Mouse (Mus musculus) small intestine, adult 2 months (tissue): ENCODE measurements around the gene Selenof.

Experiments used
- CTCF ChIP-seq: fragments of 200-500 bp; IDR thresholded peaks from 2 replicates; pipeline ENCODE4 v1.5.1; 2012; ENCODE audit warnings: low read depth, mild to moderate bottlenecking, control low read depth, inconsistent platforms, low read length, moderate library complexity, mixed read lengths; ENCODE audit not compliant: insufficient replicate concordance, insufficient read length; ENCODE audit errors: extremely low read depth
- POLR2A ChIP-seq: fragments of 200-500 bp; IDR thresholded peaks from 2 replicates; pipeline ENCODE4 v1.6.1; 2012; ENCODE audit warnings: low read depth, mild to moderate bottlenecking, control low read depth, inconsistent platforms, low read length, moderate library complexity

- TF ChIP-seq CTCF = no peak
- no peak for TF ChIP-seq POLR2A
These were observed 9.7 kb downstream of the Selenof start for GRCm38 (mm10) chr3:144579796-144580195.
